Mouse (Mus musculus) heart, adult 8-10 months (tissue): ENCODE measurements around the gene Psme3. TPM values are rescaled to one million over a fixed set of nuclear protein-coding genes. Genes with fewer than 3 reads are reported as not detected.
A peak's percentile ranks its signal among the peaks of the same experiment; 100 is the strongest.

Experiments
- DNase-seq: peaks from one replicate; pipeline ENCODE4 v3.0.0; 2022; ENCODE audit warnings: low spot score
- total RNA-seq, 4 experiments: library from RNA; stranded (reverse); gene quantifications; 2 replicates each; pipeline ENCODE4 v1.2.4; 2022

The Psme3 gene
- 10 to 100 TPM; 66.4 to 85.0 (median 73.6) TPM for total RNA-seq

GRCm38 (mm10) chr11:101315665-101316500 lies at the start of gene Psme3:
Psme3 (plus strand) TSS chr11:101316213.
- DNase-seq = peak; percentile 89

- DNase-seq = no peak
Observed at GRCm38 (mm10) chr11:101269577-101270116, 46.4 kb upstream of the Psme3 start.

- DNase-seq = no peak
Observed at GRCm38 (mm10) chr11:101272446-101272845, 43.6 kb upstream of the Psme3 start.

GRCm38 (mm10) chr11:101275309-101275708 lies 40.7 kb upstream of the Psme3 start:
- no peak for DNase-seq

- no peak for DNase-seq
Observed at GRCm38 (mm10) chr11:101276319-101277070, 39.5 kb upstream of the Psme3 start.

- no peak for DNase-seq
Observed at GRCm38 (mm10) chr11:101277381-101278222, 38.4 kb upstream of the Psme3 start.

- DNase-seq = peak; percentile 89
Observed at GRCm38 (mm10) chr11:101278223-101279192, 37.5 kb upstream of the Psme3 start, which contains the start of the genes Cntd1 and Coa3. Cntd1 (plus strand) TSS chr11:101279012. Coa3 (minus strand) TSS chr11:101279114.

- no peak for DNase-seq
Observed at GRCm38 (mm10) chr11:101279193-101279569, 36.8 kb upstream of the Psme3 start.

- no peak for DNase-seq
Observed at GRCm38 (mm10) chr11:101280837-101281236, 35.2 kb upstream of the Psme3 start.

- no peak for DNase-seq
Observed at GRCm38 (mm10) chr11:101282896-101283295, 33.1 kb upstream of the Psme3 start.

- no peak for DNase-seq
Observed at GRCm38 (mm10) chr11:101283805-101284204, 32.2 kb upstream of the Psme3 start.

GRCm38 (mm10) chr11:101287306-101287705 lies 28.7 kb upstream of the Psme3 start:
- DNase-seq = peak; percentile 36

GRCm38 (mm10) chr11:101291231-101291630 lies 24.8 kb upstream of the Psme3 start:
- no peak for DNase-seq

- DNase-seq = no peak
Observed at GRCm38 (mm10) chr11:101295191-101295590, 20.8 kb upstream of the Psme3 start.

- DNase-seq = no peak
Observed at GRCm38 (mm10) chr11:101300881-101301280, 15.1 kb upstream of the Psme3 start.

- DNase-seq = no peak
Observed at GRCm38 (mm10) chr11:101301299-101302003, 14.6 kb upstream of the Psme3 start.

GRCm38 (mm10) chr11:101302004-101302798 lies 13.8 kb upstream of the Psme3 start, which contains the start of gene Becn1:
Becn1 (minus strand) TSS chr11:101302286.
- DNase-seq = peak; percentile 95

GRCm38 (mm10) chr11:101307744-101308143 lies 8.3 kb upstream of the Psme3 start:
- no peak for DNase-seq

- DNase-seq = no peak
Observed at GRCm38 (mm10) chr11:101311083-101311482, 4.9 kb upstream of the Psme3 start.
